Mouse (Mus musculus) lung, adult 2 months (tissue): ENCODE measurements around the gene Shisa9.

Experiments used
- CTCF ChIP-seq: fragments of 200-500 bp; IDR thresholded peaks from 2 replicates; pipeline ENCODE4 v1.5.1; 2011; ENCODE audit warnings: mild to moderate bottlenecking, low read length, control low read depth; ENCODE audit not compliant: insufficient read depth
- POLR2A ChIP-seq: fragments of 200-500 bp; IDR thresholded peaks from 2 replicates; pipeline ENCODE4 v1.6.1; 2011; ENCODE audit warnings: low read depth, mild to moderate bottlenecking, control low read depth, low read length, borderline replicate concordance; ENCODE audit errors: extremely low read depth

GRCm38 (mm10) chr16:12151986-12152385 is 168.1 kb downstream of the Shisa9 start:
- no peak for TF ChIP-seq POLR2A
- no peak for TF ChIP-seq CTCF
